Mouse (Mus musculus): ENCODE results near the gene Olfr571. TPM values are rescaled to one million over a fixed set of nuclear protein-coding genes. Genes with fewer than 3 reads are reported as not detected.

The Olfr571 gene
- not detected in 2 replicates for polyA plus RNA-seq (2015; fragmentation: Nextera tagmentation; extraction: Ambion mirVana)

- TF ChIP-seq CTCF (IDR thresholded peaks at IDR 0.05) (no peak), EP300 (IDR thresholded peaks at IDR 0.05) (no peak)
- Histone ChIP-seq H3K27ac (ENCODE audit: low read length) (no peak within 1 kb of the TSS), H3K27me3 (replicated peaks; ENCODE audit: insufficient read depth, low read length) (no peaks in the 10 kb centered on the region), H3K9me3 (ENCODE audit: low read length) (no peaks in the 10 kb centered on the region), H3K4me1 (ENCODE audit: insufficient read depth, low read depth, low read length) (no peaks in the 10 kb centered on the region), H3K4me3 (ENCODE audit: low read depth, low read length) (no peak within 1 kb of the TSS), H3K36me3 (ENCODE audit: insufficient read depth, low read length) (no peaks in the 10 kb centered on the region), H3K9ac (replicated peaks; ENCODE audit: low read depth) (no peak within 1 kb of the TSS), H3K4me2 (replicated peaks; ENCODE audit: low read depth, low read length) (no peak within 1 kb of the TSS)
- ATAC-seq (no peak), DNase-seq (ENCODE audit: low spot score) (no peak)
- WGBS = 46% methylated on average over 4 of the region's 4 CpGs
Measured at GRCm38 (mm10) chr7:102917032-102917875, at the start of gene Olfr571. Gene Olfr571 (minus strand): TSS chr7:102917536.

GRCm38 (mm10) chr7:102962360-102962759, 45.0 kb upstream of the Olfr571 start, which contains the start of gene Olfr576:
Gene Olfr576 (plus strand): TSS chr7:102962660.
- Histone ChIP-seq H3K4me2 (replicated peaks; ENCODE audit: low read depth, low read length) (no peak within 1 kb of the TSS), H3K9me3 (ENCODE audit: low read length) (no peaks in the 10 kb centered on the region), H3K4me3 (ENCODE audit: low read depth, low read length) (no peak within 1 kb of the TSS), H3K4me1 (ENCODE audit: insufficient read depth, low read depth, low read length) (no peaks in the 10 kb centered on the region), H3K9ac (replicated peaks; ENCODE audit: low read depth) (no peak within 1 kb of the TSS), H3K27me3 (replicated peaks; ENCODE audit: insufficient read depth, low read length) (no peaks in the 10 kb centered on the region), H3K36me3 (ENCODE audit: insufficient read depth, low read length) (no peaks in the 10 kb centered on the region), H3K27ac (ENCODE audit: low read length) (no peak within 1 kb of the TSS)
- WGBS = 7% methylated on average over 2 of the region's 2 CpGs
- DNase-seq (ENCODE audit: low spot score) (no peak), ATAC-seq (no peak)
- TF ChIP-seq EP300 (IDR thresholded peaks at IDR 0.05) (no peak), CTCF (IDR thresholded peaks at IDR 0.05) (no peak)

- no peaks in the 10 kb centered on the region for H3K27me3 ChIP-seq (replicated peaks; ENCODE audit: insufficient read depth, low read length)
- H3K27ac ChIP-seq (ENCODE audit: low read length) = no peak within 1 kb of the TSS
- H3K4me3 ChIP-seq (ENCODE audit: low read depth, low read length) = no peak within 1 kb of the TSS
- no peak within 1 kb of the TSS for H3K4me2 ChIP-seq (replicated peaks; ENCODE audit: low read depth, low read length)
- TF ChIP-seq CTCF (IDR thresholded peaks at IDR 0.05) (no peak), EP300 (IDR thresholded peaks at IDR 0.05) (no peak)
- no peaks in the 10 kb centered on the region for H3K4me1 ChIP-seq (ENCODE audit: insufficient read depth, low read depth, low read length)
- 14% methylated on average over 1 of the region's 1 CpGs for WGBS
- H3K9ac ChIP-seq (replicated peaks; ENCODE audit: low read depth) = no peak within 1 kb of the TSS
- no peaks in the 10 kb centered on the region for H3K9me3 ChIP-seq (ENCODE audit: low read length)
- ATAC-seq (no peak), DNase-seq (ENCODE audit: low spot score) (no peak)
- no peaks in the 10 kb centered on the region for H3K36me3 ChIP-seq (ENCODE audit: insufficient read depth, low read length)
Measured at GRCm38 (mm10) chr7:102958593-102958992, 41.3 kb upstream of the Olfr571 start, which contains the start of gene Olfr575. Gene Olfr575 (minus strand): TSS chr7:102958775.

GRCm38 (mm10) chr7:102958137-102958536, 40.8 kb upstream of the Olfr571 start:
- Histone ChIP-seq H3K4me3 (ENCODE audit: low read depth, low read length) (no peak overlapping the region), H3K36me3 (ENCODE audit: insufficient read depth, low read length) (no peaks in the 10 kb centered on the region), H3K27me3 (replicated peaks; ENCODE audit: insufficient read depth, low read length) (no peaks in the 10 kb centered on the region), H3K4me2 (replicated peaks; ENCODE audit: low read depth, low read length) (no peak overlapping the region), H3K27ac (ENCODE audit: low read length) (no peak overlapping the region), H3K4me1 (ENCODE audit: insufficient read depth, low read depth, low read length) (no peaks in the 10 kb centered on the region), H3K9me3 (ENCODE audit: low read length) (no peaks in the 10 kb centered on the region), H3K9ac (replicated peaks; ENCODE audit: low read depth) (no peak overlapping the region)
- no peak for ATAC-seq
- no peak for DNase-seq (ENCODE audit: low spot score)
- no peak for TF ChIP-seq EP300 (IDR thresholded peaks at IDR 0.05)
- TF ChIP-seq CTCF (IDR thresholded peaks at IDR 0.05) = no peak
- 47% methylated on average over 3 of the region's 3 CpGs for whole genome bisulfite sequencing

- Histone ChIP-seq H3K4me3 (ENCODE audit: low read depth, low read length) (no peak overlapping the region), H3K36me3 (ENCODE audit: insufficient read depth, low read length) (no peaks in the 10 kb centered on the region), H3K27ac (ENCODE audit: low read length) (no peak overlapping the region), H3K27me3 (replicated peaks; ENCODE audit: insufficient read depth, low read length) (no peaks in the 10 kb centered on the region), H3K9me3 (ENCODE audit: low read length) (no peaks in the 10 kb centered on the region), H3K4me2 (replicated peaks; ENCODE audit: low read depth, low read length) (no peak overlapping the region), H3K4me1 (ENCODE audit: insufficient read depth, low read depth, low read length) (no peaks in the 10 kb centered on the region), H3K9ac (replicated peaks; ENCODE audit: low read depth) (no peak overlapping the region)
- TF ChIP-seq EP300 (IDR thresholded peaks at IDR 0.05) (no peak), CTCF (IDR thresholded peaks at IDR 0.05) (no peak)
- WGBS = 35% methylated on average over 1 of the region's 1 CpGs
- ATAC-seq (no peak), DNase-seq (ENCODE audit: low spot score) (no peak)
Measured at GRCm38 (mm10) chr7:102950732-102951131, 33.4 kb upstream of the Olfr571 start.

- no peaks in the 10 kb centered on the region for H3K36me3 ChIP-seq (ENCODE audit: insufficient read depth, low read length)
- H3K9me3 ChIP-seq (ENCODE audit: low read length) = no peaks in the 10 kb centered on the region
- no peaks in the 10 kb centered on the region for H3K27me3 ChIP-seq (replicated peaks; ENCODE audit: insufficient read depth, low read length)
- DNase-seq (ENCODE audit: low spot score) = no peak
- H3K4me3 ChIP-seq (ENCODE audit: low read depth, low read length) = no peak within 1 kb of the TSS
- no peak within 1 kb of the TSS for H3K4me2 ChIP-seq (replicated peaks; ENCODE audit: low read depth, low read length)
- no peak for TF ChIP-seq CTCF (IDR thresholded peaks at IDR 0.05)
- no peak for TF ChIP-seq EP300 (IDR thresholded peaks at IDR 0.05)
- no peak within 1 kb of the TSS for H3K9ac ChIP-seq (replicated peaks; ENCODE audit: low read depth)
- WGBS = 90% methylated on average over 1 of the region's 1 CpGs
- H3K27ac ChIP-seq (ENCODE audit: low read length) = no peak within 1 kb of the TSS
- ATAC-seq = no peak
- no peaks in the 10 kb centered on the region for H3K4me1 ChIP-seq (ENCODE audit: insufficient read depth, low read depth, low read length)
Measured at GRCm38 (mm10) chr7:102948167-102948566, 30.8 kb upstream of the Olfr571 start, which contains the start of gene Olfr574. Gene Olfr574 (plus strand): TSS chr7:102948467.
